Mouse (Mus musculus): ENCODE results near the gene Vgf. TPM values are rescaled to one million over a fixed set of nuclear protein-coding genes. Genes with fewer than 3 reads are reported as not detected.

Gene Vgf
- total and polyA plus RNA-seq, 3 experiments, result 0.38 TPM; not detected in 2

GRCm38 (mm10) chr5:137036211-137036610 is 10.0 kb downstream of the Vgf start:
- H3K4me1 ChIP-seq (ENCODE audit: control insufficient read depth in 1 of 2, insufficient read depth in 2 of 2), result peaks cover 8 to 22% of the 10 kb centered on the region in 2 experiments; a peak in 3 of 4 replicates
- peaks cover 7% of the 10 kb centered on the region for H3K27me3 ChIP-seq (replicated peaks)
- H3K27ac ChIP-seq (ENCODE audit: insufficient read depth, low read depth), result no peak overlapping the region
- no peaks in the 10 kb centered on the region for H3K79me2 ChIP-seq (replicated peaks; ENCODE audit: control insufficient read depth, extremely low read depth, insufficient read depth, poor library complexity, severe bottlenecking)
- dilution Hi-C loops (cut with MboI; ENCODE audit: extremely low pct_ligation_motif_present, extremely low pct_unique_long_range_greater_than_20kb, low sequenced_read_pairs) (no loop called here), in situ Hi-C loops (cut with MboI; ENCODE audit: low pct_ligation_motif_present, low pct_unique_long_range_greater_than_20kb, low sequenced_read_pairs) (no loop called here)
- H3K9me3 ChIP-seq (replicated peaks; ENCODE audit: low read length), result peaks cover 5% of the 10 kb centered on the region
- TF ChIP-seq UBTF (IDR thresholded peaks at IDR 0.05; ENCODE audit: low read depth, low read length) (no peak), ETS1 (conservative IDR thresholded peaks at IDR 0.05; ENCODE audit: low read depth, low read length) (no peak), BHLHE40 (IDR thresholded peaks at IDR 0.05; ENCODE audit: low read depth, low read length) (no peak), MEF2A (IDR thresholded peaks at IDR 0.05; ENCODE audit: borderline replicate concordance, low read depth, low read length) (no peak), CTCF (conservative IDR thresholded peaks at IDR 0.05 in 1 of 2, IDR thresholded peaks at IDR 0.05 in 1 of 2; ENCODE audit: low read depth in 2 of 2, low read length in 2 of 2) (no peak), MAX (IDR thresholded peaks at IDR 0.05; ENCODE audit: low read length) (no peak), RCOR1 (conservative IDR thresholded peaks at IDR 0.05; ENCODE audit: low read depth, low read length) (no peak), ZMIZ1 (IDR thresholded peaks at IDR 0.05; ENCODE audit: low read depth, low read length) (no peak), SIN3A (IDR thresholded peaks at IDR 0.05; ENCODE audit: low read length) (no peak), USF1 (IDR thresholded peaks at IDR 0.05; ENCODE audit: low read depth, low read length) (no peak), MAFK (IDR thresholded peaks at IDR 0.05; ENCODE audit: insufficient replicate concordance, low read length) (no peak), TCF12 (IDR thresholded peaks at IDR 0.05; ENCODE audit: low read depth, low read length) (no peak), HCFC1 (IDR thresholded peaks at IDR 0.05; ENCODE audit: low read depth, low read length) (no peak), E2F4 (IDR thresholded peaks at IDR 0.05; ENCODE audit: insufficient replicate concordance, low read depth, low read length) (no peak), NELFE (IDR thresholded peaks at IDR 0.05; ENCODE audit: low read depth, low read length) (no peak), PAX5 (IDR thresholded peaks at IDR 0.05; ENCODE audit: low read length) (no peak), TBP (conservative IDR thresholded peaks at IDR 0.05; ENCODE audit: low read depth, low read length) (no peak), ZNF384 (IDR thresholded peaks at IDR 0.05; ENCODE audit: low read depth, low read length) (no peak), KAT2A (IDR thresholded peaks at IDR 0.05; ENCODE audit: insufficient replicate concordance, low read length) (no peak)
- H3K4me3 ChIP-seq (replicated peaks in 1 of 3; ENCODE audit: low read depth in 2 of 3, low read length in 2 of 3, poor library complexity in 1 of 3), result no peak overlapping the region
- H3K9ac ChIP-seq (ENCODE audit: insufficient read depth, low read depth), result no peak overlapping the region
- no peak overlapping the region for H3K4me2 ChIP-seq (ENCODE audit: insufficient read depth, low read depth, poor library complexity, severe bottlenecking)
- peaks cover 40 to 67% of the 10 kb centered on the region in 2 experiments for H3K36me3 ChIP-seq (replicated peaks in 1 of 2; ENCODE audit: control insufficient read depth in 1 of 2, insufficient read depth in 1 of 2, low read length in 1 of 2)
- no peak for DNase-seq (ENCODE audit: extremely low read depth)

GRCm38 (mm10) chr5:137039453-137039852 is 13.3 kb downstream of the Vgf start:
- Histone ChIP-seq H3K27me3 (replicated peaks) (no peaks in the 10 kb centered on the region), H3K9me3 (replicated peaks; ENCODE audit: low read length) (no peaks in the 10 kb centered on the region), H3K4me2 (ENCODE audit: insufficient read depth, low read depth, poor library complexity, severe bottlenecking) (no peak overlapping the region), H3K79me2 (replicated peaks; ENCODE audit: control insufficient read depth, extremely low read depth, insufficient read depth, poor library complexity, severe bottlenecking) (no peaks in the 10 kb centered on the region), H3K4me1 (ENCODE audit: control insufficient read depth in 1 of 2, insufficient read depth in 2 of 2) (0 out of 4 replicates have a peak, but pooled peaks cover 0 to 3% of the 10 kb centered on the region in 2 experiments), H3K4me3 (replicated peaks in 1 of 3; ENCODE audit: low read depth in 2 of 3, low read length in 2 of 3, poor library complexity in 1 of 3) (no peak overlapping the region), H3K27ac (ENCODE audit: insufficient read depth, low read depth) (no peak overlapping the region), H3K36me3 (replicated peaks in 1 of 2; ENCODE audit: control insufficient read depth in 1 of 2, insufficient read depth in 1 of 2, low read length in 1 of 2) (peaks cover 56 to 90% of the 10 kb centered on the region in 2 experiments), H3K9ac (ENCODE audit: insufficient read depth, low read depth) (no peak overlapping the region)
- dilution Hi-C loops (cut with MboI; ENCODE audit: extremely low pct_ligation_motif_present, extremely low pct_unique_long_range_greater_than_20kb, low sequenced_read_pairs), result no loop called here
- DNase-seq (ENCODE audit: extremely low read depth), result no peak
- TF ChIP-seq BHLHE40 (IDR thresholded peaks at IDR 0.05; ENCODE audit: low read depth, low read length), result no peak
- TF ChIP-seq SMC3 (IDR thresholded peaks at IDR 0.05; ENCODE audit: low read depth, low read length), result no peak
- TF ChIP-seq ZKSCAN1 (IDR thresholded peaks at IDR 0.05; ENCODE audit: borderline replicate concordance, low read depth, low read length), result no peak
- no peak for TF ChIP-seq CHD1 (IDR thresholded peaks at IDR 0.05; ENCODE audit: low read depth, low read length)
- in situ Hi-C loops (cut with MboI; ENCODE audit: low pct_ligation_motif_present, low pct_unique_long_range_greater_than_20kb, low sequenced_read_pairs), result no loop called here

Data from CH12.LX (cell line).